Mouse (Mus musculus): ENCODE data around the gene Nanos2.

The Nanos2 gene

DNA sequence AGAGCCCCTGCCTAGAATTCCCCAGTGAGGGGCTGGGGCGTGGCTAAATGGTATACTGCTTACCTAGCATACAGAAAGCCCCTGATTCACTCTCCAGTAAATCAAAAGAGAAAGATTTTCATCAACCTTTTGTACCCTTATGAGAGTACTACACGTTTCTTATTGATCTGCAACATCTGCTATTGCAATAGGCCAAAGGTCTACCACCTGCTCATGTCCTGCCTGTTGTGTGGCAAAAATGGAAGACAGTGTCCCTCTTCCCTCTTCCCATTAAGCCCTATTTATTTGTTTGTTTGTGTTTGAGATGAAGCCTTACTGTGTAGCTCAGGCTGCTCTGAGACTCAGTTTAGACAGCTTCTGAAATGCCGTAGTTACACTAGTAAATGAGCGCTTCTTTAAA is 28.8 kb downstream of the Nanos2 start:
- DNase-seq (ENCODE audit: low read depth, low spot score), result no peak

DNA sequence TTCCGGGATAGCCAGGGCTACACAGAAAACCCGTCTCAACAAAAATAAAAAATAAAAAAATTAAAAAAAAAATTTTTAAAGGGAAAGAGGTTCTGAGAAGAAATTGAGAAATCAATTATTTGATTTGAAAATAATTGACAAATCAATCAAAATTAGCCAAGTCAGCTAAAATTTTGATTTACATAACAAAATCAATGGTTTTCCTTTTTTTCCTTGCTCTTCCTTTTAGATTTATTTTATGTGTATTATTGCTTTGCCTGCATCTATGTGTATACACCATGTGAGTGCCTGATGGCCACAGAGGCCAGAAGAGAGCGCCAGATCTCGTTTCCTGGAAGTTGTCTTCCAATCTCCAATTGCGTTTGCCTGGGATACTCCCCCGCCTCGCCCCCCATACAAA is 30.7 kb downstream of the Nanos2 start:
- no peak for DNase-seq (ENCODE audit: low read depth, low spot score)

GRCm38 (mm10) chr7:19021048-19021447 is 33.8 kb downstream of the Nanos2 start:
- no peak for DNase-seq (ENCODE audit: low read depth, low spot score)

GRCm38 (mm10) chr7:19022189-19022958 is 35.2 kb downstream of the Nanos2 start:
- no peak for DNase-seq (ENCODE audit: low read depth, low spot score)

DNA sequence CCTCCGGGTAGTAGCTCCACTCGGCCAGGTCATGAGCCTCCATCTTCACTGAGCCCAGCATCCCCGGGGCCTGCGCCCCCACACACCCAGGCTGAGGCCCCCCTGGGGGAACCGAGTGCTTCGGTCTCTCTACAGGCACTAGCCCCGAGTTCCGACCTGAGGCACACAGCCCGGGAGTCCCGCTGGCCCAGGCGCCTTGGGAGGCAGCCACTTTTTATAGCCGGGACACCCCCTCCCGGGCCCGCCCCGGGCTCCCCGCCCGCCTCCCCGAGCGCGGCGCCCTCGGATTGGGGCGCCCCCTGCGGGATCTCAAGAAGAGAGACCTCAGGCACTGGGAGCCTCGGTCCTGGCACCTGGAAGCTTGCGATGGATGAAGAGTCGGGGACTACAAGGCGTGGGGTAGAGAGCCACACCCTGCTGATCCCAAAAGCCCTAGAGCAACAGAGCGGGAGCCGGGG is 36.2 kb downstream of the Nanos2 start, which contains the start of gene Foxa3:
Gene Foxa3, minus strand, starts transcription at position 182 of the 458 bp plus-strand sequence.
- no peak for DNase-seq (ENCODE audit: low read depth, low spot score)

GRCm38 (mm10) chr7:19024096-19024506 is 36.9 kb downstream of the Nanos2 start, which contains the start of gene Sympk:
Gene Sympk (plus strand): TSS chr7:19024377.
- DNase-seq (ENCODE audit: low read depth, low spot score), result peak; percentile 95

DNA sequence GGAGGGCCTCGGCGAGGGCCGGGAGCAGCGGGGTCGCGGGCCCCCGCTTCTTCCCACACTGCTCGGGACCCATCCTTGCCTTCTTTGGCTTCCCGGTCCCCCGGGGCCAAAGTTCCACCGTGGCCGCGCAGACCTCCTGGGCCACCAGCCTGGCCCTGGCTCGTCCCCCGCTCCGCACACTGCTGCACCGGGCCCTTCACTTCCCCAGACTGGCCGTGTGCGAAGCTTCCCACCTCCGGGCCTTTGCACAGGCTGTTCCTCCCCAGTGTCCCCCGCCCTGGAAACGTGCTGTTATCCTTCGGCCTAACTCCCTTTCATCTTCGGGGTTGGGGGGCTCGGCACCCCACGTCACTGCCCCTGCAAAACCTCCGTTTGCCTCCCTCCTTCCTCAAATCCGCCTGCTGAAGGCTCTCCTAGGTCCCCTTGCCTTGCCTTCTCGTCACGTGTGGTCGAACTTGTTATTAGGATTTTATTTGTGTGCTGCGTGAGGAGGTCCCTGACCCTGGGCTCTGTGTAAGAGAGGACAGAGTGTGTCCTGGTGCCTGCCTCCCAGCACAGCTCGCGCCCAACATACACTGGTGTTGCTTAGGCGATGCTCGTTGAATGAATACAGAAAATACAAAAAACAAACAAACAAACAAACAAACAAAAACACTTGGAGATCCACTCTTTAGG is 37.5 kb downstream of the Nanos2 start:
- no peak for DNase-seq (ENCODE audit: low read depth, low spot score)

- no peak for DNase-seq (ENCODE audit: low read depth, low spot score)
Observed at GRCm38 (mm10) chr7:19028067-19028466, 40.9 kb downstream of the Nanos2 start.

- no peak for DNase-seq (ENCODE audit: low read depth, low spot score)
Observed at GRCm38 (mm10) chr7:19029084-19029653, 42.0 kb downstream of the Nanos2 start.

DNA sequence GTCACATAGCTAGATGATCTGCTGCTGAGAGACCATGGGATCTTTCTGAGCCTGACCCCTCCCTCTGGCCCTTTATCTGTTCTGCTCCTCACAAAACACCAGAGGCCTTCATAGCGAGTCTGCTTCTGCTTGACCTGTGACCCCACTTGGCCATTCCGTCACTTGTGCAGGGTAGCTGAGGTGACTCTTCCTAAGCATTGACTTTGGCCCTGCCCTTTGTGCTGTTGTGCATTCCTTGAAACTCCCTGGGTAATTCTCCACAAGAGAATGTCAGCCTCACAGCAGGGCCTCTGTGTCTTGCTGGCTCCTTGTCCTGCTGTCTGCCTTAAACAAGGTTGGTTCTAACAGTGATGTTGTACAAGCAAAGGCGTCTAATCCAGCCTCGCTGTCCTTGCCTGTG is 44.4 kb downstream of the Nanos2 start:
- DNase-seq (ENCODE audit: low read depth, low spot score), result no peak
